ENCODE assay signal across 10 mouse cellular contexts in the genomic region with DNA sequence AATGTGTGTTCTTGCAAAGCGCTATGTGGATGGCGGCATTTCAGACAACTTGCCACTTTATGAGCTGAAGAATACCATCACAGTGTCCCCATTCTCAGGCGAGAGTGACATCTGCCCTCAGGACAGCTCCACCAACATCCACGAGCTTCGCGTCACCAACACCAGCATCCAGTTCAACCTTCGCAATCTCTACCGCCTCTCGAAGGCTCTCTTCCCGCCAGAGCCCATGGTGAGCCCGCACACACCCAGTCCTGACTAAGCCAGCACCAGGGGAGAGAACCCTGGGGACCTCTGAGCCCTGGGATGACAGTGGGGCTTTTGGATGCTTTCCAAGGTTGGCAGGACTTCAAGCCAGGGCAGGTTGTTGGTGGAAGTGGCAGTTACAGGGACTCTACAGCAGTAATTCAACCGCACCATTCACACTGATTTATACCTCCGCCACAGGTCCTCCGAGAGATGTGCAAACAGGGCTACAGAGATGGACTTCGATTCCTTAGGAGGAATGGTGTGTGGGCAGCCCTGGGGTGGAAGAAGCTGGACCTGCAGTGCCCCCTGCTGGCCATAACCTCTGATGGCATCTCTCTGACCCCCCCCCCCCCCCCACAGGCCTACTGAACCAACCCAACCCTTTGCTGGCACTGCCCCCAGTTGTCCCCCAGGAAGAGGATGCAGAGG. TPM values are rescaled to one million over a fixed set of nuclear protein-coding genes. Genes with fewer than 3 reads are reported as not detected.
A peak's percentile ranks its signal among the peaks of the same experiment; 100 is the strongest.
DNase-seq lines count a peak whose midpoint lies in the region; ATAC-seq and TF ChIP-seq lines count a peak whose summit lies in the region.
"Had no signal": no experiment of that assay in that cellular context is flagged by ENCODE, and none has a peak within 500 bp of the region (broad histone marks: within the 10 kb centered on the region; RNA-seq: fewer than 3 reads in every experiment).

No protein-coding gene starts in this region.

- ATAC-seq in liver, embryonic 14.5 days (ENCODE audit: insufficient read depth): no peak
- ATAC-seq in stomach, postnatal 0 days (ENCODE audit: low FRiP score, low TSS enrichment): no peak

- no peak overlapping the region for H3K27ac ChIP-seq in layer of hippocampus, adult 2 months
- no peak overlapping the region for H3K27ac ChIP-seq in liver, embryonic 14.5 days
- H3K27ac ChIP-seq in stomach, postnatal 0 days (replicated peaks): no peak overlapping the region
- H3K27ac ChIP-seq: limb, embryonic 12.5 days; stomach, embryonic 15.5 days had no signal

- peak; percentile 72 for TF ChIP-seq CTCF in layer of hippocampus, adult 2 months (conservative IDR thresholded peaks at IDR 0.05)
- TF ChIP-seq CTCF in liver, embryonic 14.5 days (IDR thresholded peaks at IDR 0.05; ENCODE audit: low read depth): peak; percentile 86
- peak; percentile 75 for TF ChIP-seq CTCF in stomach, postnatal 0 days (IDR thresholded peaks at IDR 0.05; ENCODE audit: low read depth)

- H3K36me3 ChIP-seq in liver, embryonic 14.5 days (replicated peaks; ENCODE audit: control insufficient read depth, insufficient read depth, low read depth): no peaks in the 10 kb centered on the region
- peaks cover 3% of the 10 kb centered on the region; the same call in 1 of the 2 replicates for H3K36me3 ChIP-seq in stomach, postnatal 0 days (ENCODE audit: control insufficient read depth, insufficient read depth, low read length)

- H3K4me2 ChIP-seq in liver, embryonic 14.5 days (ENCODE audit: low read depth): no peak overlapping the region
- no peak overlapping the region for H3K4me2 ChIP-seq in stomach, postnatal 0 days (replicated peaks; ENCODE audit: low read depth)
- H3K4me2 ChIP-seq: limb, embryonic 12.5 days; stomach, embryonic 15.5 days had no signal

- TF ChIP-seq EP300 in liver, embryonic 14.5 days (IDR thresholded peaks at IDR 0.05; ENCODE audit: low read depth): no peak
- TF ChIP-seq EP300 in stomach, postnatal 0 days (optimal IDR thresholded peaks at IDR 0.05): no peak

- DNase-seq in layer of hippocampus, adult 2 months (ENCODE audit: low spot score in 2 of 2): no peak
- DNase-seq in layer of hippocampus, postnatal 36 days: no peak
- DNase-seq in NIH3T3 (ENCODE audit: low read depth): peak; percentile 73
- DNase-seq in cerebellum, adult 8-10 months: peak; percentile 64
- DNase-seq in liver, embryonic 14.5 days (ENCODE audit: low read depth in 3 of 3, low spot score in 3 of 3): no peak
- peak; percentile 81 for DNase-seq in stomach, postnatal 0 days (ENCODE audit: low spot score)
- DNase-seq in ovary, adult 18-20 months (ENCODE audit: low spot score): no peak
- DNase-seq in c-Kit-positive CD71-positive TER-119-positive erythroid progenitor cells, embryonic 14.5 days (ENCODE audit: low spot score): no peak

- H3K4me1 ChIP-seq in liver, embryonic 14.5 days (replicated peaks; ENCODE audit: control insufficient read depth in 2 of 2, insufficient read depth in 2 of 2, low read length in 1 of 2): peaks cover 7 to 12% of the 10 kb centered on the region in 2 experiments
- peaks cover 9% of the 10 kb centered on the region; the same call in 1 of the 2 replicates for H3K4me1 ChIP-seq in stomach, postnatal 0 days (replicated peaks; ENCODE audit: control insufficient read depth, insufficient read depth)

- no peak overlapping the region for H3K4me3 ChIP-seq in layer of hippocampus, adult 2 months
- no peak overlapping the region for H3K4me3 ChIP-seq in liver, embryonic 14.5 days (ENCODE audit: insufficient read depth in 1 of 2, low read depth in 2 of 2, low read length in 2 of 2)
- no peak overlapping the region for H3K4me3 ChIP-seq in stomach, postnatal 0 days (ENCODE audit: low read depth, low read length)
- H3K4me3 ChIP-seq: limb, embryonic 12.5 days; stomach, embryonic 15.5 days had no signal

- peaks cover 30% of the 10 kb centered on the region for H3K27me3 ChIP-seq in liver, embryonic 14.5 days (ENCODE audit: control insufficient read depth, insufficient read depth, low read length)
- no peaks in the 10 kb centered on the region for H3K27me3 ChIP-seq in stomach, postnatal 0 days (ENCODE audit: control insufficient read depth, insufficient read depth, low read length)

- H3K9me3 ChIP-seq in liver, embryonic 14.5 days (ENCODE audit: control insufficient read depth, low read length): no peaks in the 10 kb centered on the region
- H3K9me3 ChIP-seq in stomach, postnatal 0 days (ENCODE audit: control insufficient read depth, low read length): no peaks in the 10 kb centered on the region
- H3K9me3 ChIP-seq: limb, embryonic 12.5 days; stomach, embryonic 15.5 days had no signal

- no peak overlapping the region for H3K9ac ChIP-seq in liver, embryonic 14.5 days (replicated peaks)
- no peak overlapping the region for H3K9ac ChIP-seq in stomach, postnatal 0 days (ENCODE audit: low read length)
- H3K9ac ChIP-seq: limb, embryonic 12.5 days; stomach, embryonic 15.5 days had no signal

- 75% methylated on average over 15 of the region's 15 CpGs for WGBS in liver, embryonic 14.5 days (ENCODE audit: insufficient replicate concordance)
- 74% methylated on average over 15 of the region's 15 CpGs for WGBS in stomach, postnatal 0 days

RNA-seq across cellular contexts. Expression of a gene that starts 2.8 kb away (rescaled TPM):
- 1 to 10 TPM; 4.1 to 6.7 TPM for total RNA-seq in layer of hippocampus, adult 2 months (2021)
- total RNA-seq in layer of hippocampus, postnatal 36 days (2021): 1 to 10 TPM; 3.9 to 6.0 TPM
- polyA plus RNA-seq in liver, embryonic 14.5 days (2012; rRNA removed): 1.3 and 2.6 TPM in 2 replicates
- polyA plus RNA-seq in liver, embryonic 14.5 days (2014; fragmentation: Nextera tagmentation; extraction: Ambion mirVana): 0.89 and 1.9 TPM in 2 replicates
- 20.8 and 23.5 TPM in 2 replicates for polyA plus RNA-seq in stomach, postnatal 0 days (2015; fragmentation: Nextera tagmentation; extraction: Ambion mirVana)

RNA-seq across cellular contexts. Expression of a gene that starts 3.1 kb away (rescaled TPM):
- 10 to 100 TPM; 25.1 to 28.3 TPM for total RNA-seq in layer of hippocampus, adult 2 months (2021)
- 10 to 100 TPM; 17.7 to 27.0 TPM for total RNA-seq in layer of hippocampus, postnatal 36 days (2021)
- polyA plus RNA-seq in liver, embryonic 14.5 days (2012; rRNA removed): 6.7 TPM in 2 replicates
- polyA plus RNA-seq in liver, embryonic 14.5 days (2014; fragmentation: Nextera tagmentation; extraction: Ambion mirVana): 9.0 and 9.4 TPM in 2 replicates
- 82.1 and 88.0 TPM in 2 replicates for polyA plus RNA-seq in stomach, postnatal 0 days (2015; fragmentation: Nextera tagmentation; extraction: Ambion mirVana)

RNA-seq across cellular contexts. Expression of a gene that starts 9.1 kb away (rescaled TPM):
- total RNA-seq in layer of hippocampus, adult 2 months (2021): 10 to 100 TPM; 23.4 to 25.1 TPM
- total RNA-seq in layer of hippocampus, postnatal 36 days (2021): 10 to 100 TPM; 21.4 to 21.5 TPM
- 20.0 and 22.0 TPM in 2 replicates for polyA plus RNA-seq in liver, embryonic 14.5 days (2012; rRNA removed)
- polyA plus RNA-seq in liver, embryonic 14.5 days (2014; fragmentation: Nextera tagmentation; extraction: Ambion mirVana): 12.8 and 13.8 TPM in 2 replicates
- polyA plus RNA-seq in stomach, postnatal 0 days (2015; fragmentation: Nextera tagmentation; extraction: Ambion mirVana): 22.6 and 27.5 TPM in 2 replicates

RNA-seq across cellular contexts. Expression of a gene that starts 11.0 kb away (rescaled TPM):
- 100 to 1,000 TPM; 548 to 575 TPM for total RNA-seq in layer of hippocampus, adult 2 months (2021)
- total RNA-seq in layer of hippocampus, postnatal 36 days (2021): 100 to 1,000 TPM; 556 TPM
- polyA plus RNA-seq in liver, embryonic 14.5 days (2012; rRNA removed): 328 and 661 TPM in 2 replicates
- polyA plus RNA-seq in liver, embryonic 14.5 days (2014; fragmentation: Nextera tagmentation; extraction: Ambion mirVana): 942 and 950 TPM in 2 replicates
- 1,187 and 1,334 TPM in 2 replicates for polyA plus RNA-seq in stomach, postnatal 0 days (2015; fragmentation: Nextera tagmentation; extraction: Ambion mirVana)

RNA-seq across cellular contexts. Expression of a gene that starts 14.3 kb away (rescaled TPM):
- 1 to 10 TPM; 1.1 to 1.7 TPM for total RNA-seq in layer of hippocampus, adult 2 months (2021)
- total RNA-seq in layer of hippocampus, postnatal 36 days (2021): 1 to 10 TPM in 1 of 2 experiments, under 1 TPM in 1; 0.66 to 1.1 TPM
- polyA plus RNA-seq in liver, embryonic 14.5 days (2012; rRNA removed): 15.5 and 18.7 TPM in 2 replicates
- 6.1 and 9.4 TPM in 2 replicates for polyA plus RNA-seq in liver, embryonic 14.5 days (2014; fragmentation: Nextera tagmentation; extraction: Ambion mirVana)
- 1.8 and 2.0 TPM in 2 replicates for polyA plus RNA-seq in stomach, postnatal 0 days (2015; fragmentation: Nextera tagmentation; extraction: Ambion mirVana)

Comparison
In these comparisons a context has a peak if more than half of its experiments do, and no peak if none do; other contexts are left out.
1. DNase-seq: peak in NIH3T3 (single experiment), cerebellum, adult 8-10 months (single experiment) and stomach, postnatal 0 days (single experiment); none in layer of hippocampus, adult 2 months (0 of 2), layer of hippocampus, postnatal 36 days (0 of 2), liver, embryonic 14.5 days (0 of 3), ovary, adult 18-20 months (single experiment) and c-Kit-positive CD71-positive TER-119-positive erythroid progenitor cells, embryonic 14.5 days (single experiment).
2. Peak in every context shown above with its lines, with median percentiles within 50 percentile points of each other: CTCF ChIP-seq.